Mouse (Mus musculus) heart, embryonic 12.5 days (tissue): ENCODE data around the gene Sestd1. TPM values are rescaled to one million over a fixed set of nuclear protein-coding genes. Genes with fewer than 3 reads are reported as not detected.

ENCODE experiments used
- ATAC-seq: fragments of 200-750 bp; cut with Nextera tagmentation; 2 replicates; pipeline ENCODE4 v1.8.0; 2017; ENCODE audit warnings: moderate TSS enrichment, moderate library complexity; ENCODE audit not compliant: insufficient number of reproducible peaks, low FRiP score
- H3K27ac ChIP-seq: fragments of 300-500 bp; sonication (generic); 2 replicates; pipeline ENCODE4 v1.5.1; 2016; ENCODE audit warnings: mild to moderate bottlenecking, moderate library complexity; ENCODE audit not compliant: poor library complexity, severe bottlenecking
- H3K27me3 ChIP-seq: fragments of 300-500 bp; sonication (generic); replicated peaks from 2 replicates; pipeline ENCODE4 v1.6.1; 2016; ENCODE audit warnings: mild to moderate bottlenecking, moderate library complexity
- H3K36me3 ChIP-seq: fragments of 300-500 bp; sonication (generic); 2 replicates; pipeline ENCODE4 v1.6.1; 2016; ENCODE audit warnings: mild to moderate bottlenecking, moderate library complexity
- H3K4me1 ChIP-seq: fragments of 300-500 bp; sonication (generic); replicated peaks from 2 replicates; pipeline ENCODE4 v1.6.1; 2016; ENCODE audit warnings: mild to moderate bottlenecking
- H3K4me2 ChIP-seq: fragments of 300-500 bp; sonication (generic); 2 replicates; pipeline ENCODE4 v1.6.1; 2016; ENCODE audit warnings: mild to moderate bottlenecking, moderate library complexity
- H3K4me3 ChIP-seq: fragments of 300-500 bp; sonication (generic); 2 replicates; pipeline ENCODE4 v1.5.1; 2016; ENCODE audit warnings: mild to moderate bottlenecking
- H3K9ac ChIP-seq: fragments of 300-500 bp; sonication (generic); 2 replicates; pipeline ENCODE4 v1.6.1; 2016; ENCODE audit warnings: mild to moderate bottlenecking, moderate library complexity
- H3K9me3 ChIP-seq: fragments of 300-500 bp; sonication (generic); replicated peaks from 2 replicates; pipeline ENCODE4 v1.6.1; 2016; ENCODE audit warnings: mild to moderate bottlenecking, moderate library complexity
- WGBS: fragments of 180-500 bp; shearing (Covaris S2); methylation state at CpG from one replicate; pipeline ENCODE4 v1.1.7; 2016; 5-methylcytosine and 5-hydroxymethylcytosine counted together
- polyA plus RNA-seq: library from polyadenylated mRNA; unstranded; fragments of >200 nt; fragmentation: Nextera tagmentation; extraction: Ambion mirVana; gene quantifications from 2 replicates; pipeline ENCODE4 v1.2.1, GENCODE M21; 2016

The Sestd1 gene
- 11.2 and 12.5 TPM in 2 replicates for polyA plus RNA-seq

DNA sequence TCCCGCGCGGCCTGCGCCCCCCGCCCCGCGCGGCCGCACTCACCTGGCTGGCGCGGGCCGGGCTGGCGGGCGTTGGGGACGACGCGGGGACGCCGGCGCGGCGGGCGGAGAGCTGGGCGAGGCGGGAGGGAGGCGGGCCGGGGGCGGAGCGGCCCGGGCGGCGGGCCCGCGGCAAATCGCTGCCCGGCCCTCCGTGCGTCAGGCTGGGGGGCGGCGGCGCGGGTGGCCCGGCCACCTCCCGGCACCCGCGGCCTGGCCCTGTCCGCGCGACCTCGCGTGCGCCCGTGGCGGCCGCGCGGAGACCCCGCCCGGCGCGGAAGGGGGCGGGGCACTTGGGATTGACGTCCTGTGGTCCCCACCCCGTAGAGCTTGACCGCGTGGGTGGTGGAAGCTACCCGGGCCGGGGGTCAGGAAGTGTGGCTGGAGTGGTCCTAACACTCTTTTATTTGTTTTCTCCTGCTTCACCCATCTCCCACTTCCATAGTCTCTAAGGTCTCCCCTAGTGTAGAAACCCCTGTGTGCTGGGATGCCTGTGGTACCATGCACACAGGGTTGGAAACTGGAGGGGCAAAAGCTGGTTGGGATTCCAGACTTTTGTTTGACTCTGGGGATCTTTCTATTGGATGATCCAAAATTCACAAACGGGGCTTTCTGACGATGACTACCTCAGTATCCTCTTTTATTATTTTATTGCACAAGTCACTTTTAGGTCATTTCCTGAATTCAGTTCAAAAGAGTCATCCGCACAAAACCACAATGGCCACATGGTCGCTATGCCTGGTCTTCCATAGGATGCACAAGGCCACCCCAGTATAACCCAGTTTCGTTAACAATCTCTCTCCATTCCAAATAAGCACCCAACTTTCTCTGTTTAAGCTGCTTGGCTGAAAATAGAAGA, at the start of gene Sestd1:
Gene Sestd1, minus strand, starts transcription at position 81 of the 898 bp plus-strand sequence.
- ATAC-seq, result peak; percentile 86
- peaks cover 2% of the 10 kb centered on the region; the same call in 1 of the 2 replicates for H3K9me3 ChIP-seq
- H3K27ac ChIP-seq, result peak within 1 kb of the TSS; percentile 22; the same call in 1 of the 2 replicates
- H3K27me3 ChIP-seq, result no peaks in the 10 kb centered on the region; the same call in 1 of the 2 replicates
- H3K4me3 ChIP-seq, result peak within 1 kb of the TSS; percentile 91
- peak within 1 kb of the TSS; percentile 97 for H3K4me2 ChIP-seq
- H3K4me1 ChIP-seq, result peaks cover 13% of the 10 kb centered on the region
- WGBS, result 13% methylated on average over 43 of the region's 73 CpGs
- H3K36me3 ChIP-seq, result no peaks in the 10 kb centered on the region
- peak within 1 kb of the TSS; percentile 96 for H3K9ac ChIP-seq

DNA sequence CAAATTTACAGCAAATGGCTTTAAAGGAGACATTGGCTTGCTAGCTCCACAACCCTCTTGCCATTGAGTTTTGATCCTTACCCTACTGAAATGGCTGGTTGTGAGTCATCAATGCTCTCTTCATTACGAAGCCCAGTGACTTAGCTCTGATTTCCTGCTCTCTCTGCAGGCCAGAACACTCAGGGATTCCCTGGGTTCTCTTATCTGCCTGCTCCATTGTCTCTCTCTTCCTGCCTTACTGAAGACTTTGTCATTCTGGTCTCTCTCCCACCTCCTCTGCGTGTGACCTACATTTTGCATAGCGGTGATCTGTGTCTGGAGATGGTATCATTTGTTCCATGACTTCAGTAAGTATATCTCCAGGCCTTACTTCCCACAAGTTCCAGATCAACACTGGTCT, 46.9 kb upstream of the Sestd1 start:
- H3K9me3 ChIP-seq, result no peaks in the 10 kb centered on the region
- H3K36me3 ChIP-seq, result no peaks in the 10 kb centered on the region
- no peak overlapping the region for H3K9ac ChIP-seq
- H3K27ac ChIP-seq, result no peak overlapping the region
- 60% methylated on average over 3 of the region's 3 CpGs for WGBS
- H3K4me1 ChIP-seq, result peaks cover 4% of the 10 kb centered on the region
- no peaks in the 10 kb centered on the region for H3K27me3 ChIP-seq
- H3K4me2 ChIP-seq, result no peak overlapping the region
- H3K4me3 ChIP-seq, result no peak overlapping the region
- ATAC-seq, result peak; percentile 45; the same call in 1 of the 2 replicates

DNA sequence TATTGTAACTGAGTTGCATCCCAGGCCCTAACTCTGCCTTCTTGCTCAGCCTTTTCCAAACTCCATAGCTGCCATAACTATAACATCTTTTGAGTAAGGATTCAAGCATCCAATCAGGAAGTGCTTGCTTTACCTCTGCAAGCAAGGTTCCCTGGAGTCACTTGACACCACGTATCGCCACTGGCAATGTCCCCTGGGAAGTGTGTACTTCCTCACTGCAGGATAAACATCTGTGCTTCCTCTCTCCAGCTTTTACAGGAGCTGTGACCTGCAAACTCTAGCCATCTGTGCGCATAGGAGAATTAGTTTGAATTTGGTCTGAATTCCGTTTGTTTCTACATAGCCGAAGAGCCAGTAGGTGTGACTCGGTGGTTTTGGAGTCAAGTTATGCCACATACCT, 43.3 kb upstream of the Sestd1 start:
- no peaks in the 10 kb centered on the region for H3K9me3 ChIP-seq
- no peak overlapping the region; the same call in 1 of the 2 replicates for H3K4me2 ChIP-seq
- no peaks in the 10 kb centered on the region for H3K27me3 ChIP-seq
- no peak overlapping the region for H3K9ac ChIP-seq
- H3K36me3 ChIP-seq, result no peaks in the 10 kb centered on the region
- no peak overlapping the region for H3K27ac ChIP-seq
- no peak for ATAC-seq
- 35% methylated on average over 6 of the region's 6 CpGs for WGBS
- no peak overlapping the region for H3K4me3 ChIP-seq
- peaks cover 4% of the 10 kb centered on the region for H3K4me1 ChIP-seq

DNA sequence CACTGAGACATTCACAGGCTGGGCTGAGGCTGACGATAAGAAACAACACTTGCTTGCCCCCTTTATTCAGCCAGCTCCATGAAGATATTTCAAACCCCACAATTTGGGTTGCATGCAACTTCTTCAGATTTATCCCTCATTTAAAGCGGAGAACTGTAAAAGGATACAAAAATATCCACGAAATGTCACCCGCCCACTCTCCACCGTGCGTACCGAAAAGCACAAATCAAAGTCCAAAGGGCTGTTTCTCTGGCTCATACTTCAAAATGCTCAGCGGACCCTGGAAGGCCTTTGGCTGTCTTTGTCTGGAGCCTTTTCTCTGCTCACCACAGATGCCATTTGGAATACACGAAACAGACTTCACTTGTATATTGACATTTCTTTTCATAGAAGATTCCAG, 42.8 kb upstream of the Sestd1 start:
- Histone ChIP-seq H3K9me3 (no peaks in the 10 kb centered on the region), H3K4me3 (no peak overlapping the region), H3K4me1 (peaks cover 7% of the 10 kb centered on the region), H3K27me3 (no peaks in the 10 kb centered on the region), H3K27ac (no peak overlapping the region), H3K9ac (no peak overlapping the region), H3K36me3 (no peaks in the 10 kb centered on the region), H3K4me2 (no peak overlapping the region)
- no peak for ATAC-seq
- 83% methylated on average over 9 of the region's 9 CpGs for WGBS

DNA sequence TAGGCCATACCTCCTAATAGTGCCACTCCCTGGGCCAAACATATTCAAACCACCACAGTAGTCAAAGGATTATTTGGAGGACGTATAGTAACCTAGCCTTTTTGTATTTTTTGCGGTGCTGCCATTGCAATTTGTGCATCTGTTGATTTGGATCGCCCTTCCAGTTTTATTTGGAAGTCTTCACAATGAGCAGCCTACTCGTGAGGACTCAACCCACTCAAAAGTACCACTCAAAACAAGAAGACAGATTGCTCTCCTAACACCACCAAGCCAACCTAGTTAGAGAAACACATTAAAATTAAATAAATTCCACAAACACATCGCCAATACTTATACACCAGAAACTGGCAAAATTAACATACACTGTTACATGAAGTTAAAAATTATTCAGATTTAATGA, 38.8 kb upstream of the Sestd1 start:
- 88% methylated on average over 5 of the region's 5 CpGs for WGBS

DNA sequence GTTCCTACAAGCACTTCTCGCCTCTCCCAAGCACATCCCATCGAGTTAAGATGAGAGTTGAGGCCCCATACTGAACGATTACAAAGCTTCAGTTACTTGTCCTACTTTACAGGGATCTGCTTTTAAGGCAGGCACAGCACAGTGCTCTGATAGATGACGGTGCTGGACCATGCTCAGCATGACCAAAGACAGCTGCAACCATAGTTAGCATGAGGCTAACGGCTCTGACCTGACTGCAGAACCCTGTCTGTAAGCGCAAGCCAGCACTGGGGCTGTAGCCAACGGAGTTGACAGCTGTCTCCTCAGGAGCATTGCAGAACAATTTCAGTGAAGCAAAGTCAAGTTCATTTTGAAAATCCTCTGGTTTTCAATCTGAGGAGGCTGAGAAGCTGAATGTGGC, 36.6 kb upstream of the Sestd1 start:
- Histone ChIP-seq H3K4me3 (no peak overlapping the region), H3K36me3 (no peaks in the 10 kb centered on the region), H3K27me3 (no peaks in the 10 kb centered on the region), H3K4me1 (peaks cover 21% of the 10 kb centered on the region), H3K27ac (peak overlapping the region; percentile 64; the same call in 1 of the 2 replicates), H3K9me3 (no peaks in the 10 kb centered on the region), H3K9ac (no peak overlapping the region), H3K4me2 (peak overlapping the region; percentile 24)
- 29% methylated on average over 7 of the region's 7 CpGs for WGBS
- ATAC-seq, result no peak

More for the DNA sequence above, 38.8 kb upstream of the Sestd1 start:
- Histone ChIP-seq H3K4me1 (peaks cover 19% of the 10 kb centered on the region), H3K4me3 (no peak overlapping the region), H3K4me2 (no peak overlapping the region), H3K27ac (no peak overlapping the region), H3K9ac (no peak overlapping the region), H3K36me3 (no peaks in the 10 kb centered on the region), H3K9me3 (no peaks in the 10 kb centered on the region), H3K27me3 (no peaks in the 10 kb centered on the region)
- ATAC-seq, result no peak

DNA sequence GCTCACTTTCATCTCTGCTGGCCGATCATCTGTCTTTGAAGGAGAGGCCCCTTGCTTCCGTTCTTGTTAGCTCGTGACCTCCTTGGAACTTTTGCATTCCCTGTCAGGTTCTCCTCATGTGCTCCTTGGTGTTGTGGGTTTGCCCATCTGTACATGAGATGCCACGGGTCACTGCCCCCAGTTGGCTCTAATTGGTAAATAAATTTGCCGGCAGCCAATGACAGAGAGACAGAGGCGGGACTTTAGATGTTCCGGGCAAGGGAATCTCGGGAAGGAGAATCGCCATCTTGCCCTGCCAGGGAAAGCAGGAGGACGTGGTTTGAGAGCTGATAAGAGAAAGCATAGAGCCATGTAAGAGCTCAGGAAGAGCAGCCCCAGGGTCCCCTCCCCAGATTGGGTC, 33.5 kb upstream of the Sestd1 start:
- Histone ChIP-seq H3K4me2 (no peak overlapping the region), H3K9ac (no peak overlapping the region), H3K36me3 (no peaks in the 10 kb centered on the region), H3K27me3 (no peaks in the 10 kb centered on the region), H3K27ac (no peak overlapping the region), H3K9me3 (no peaks in the 10 kb centered on the region), H3K4me3 (no peak overlapping the region), H3K4me1 (peaks cover 21% of the 10 kb centered on the region)
- 82% methylated on average over 10 of the region's 10 CpGs for whole genome bisulfite sequencing
- no peak for ATAC-seq

DNA sequence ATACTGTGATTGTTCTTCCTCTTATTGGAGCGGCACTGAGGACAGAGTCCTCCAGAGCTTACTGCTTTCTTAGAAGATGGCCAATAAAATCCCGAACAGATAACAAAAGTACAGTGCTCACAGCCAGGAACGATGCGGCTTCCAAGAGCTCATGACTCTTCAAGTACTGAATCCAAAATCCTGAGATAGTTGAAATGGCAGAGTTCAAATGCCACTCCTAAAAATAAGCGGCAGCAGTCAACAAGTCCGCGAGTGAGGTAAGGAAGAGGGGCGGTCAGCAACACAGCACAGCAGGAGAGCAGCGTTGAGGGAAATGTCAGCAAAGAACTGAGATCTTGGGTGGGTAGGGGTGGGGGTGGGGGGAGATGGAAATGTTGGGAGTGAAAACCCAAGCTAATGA, 32.2 kb upstream of the Sestd1 start:
- Histone ChIP-seq H3K27ac (no peak overlapping the region), H3K4me2 (peak overlapping the region; percentile 28), H3K9me3 (no peaks in the 10 kb centered on the region), H3K9ac (no peak overlapping the region), H3K4me1 (peaks cover 22% of the 10 kb centered on the region), H3K4me3 (no peak overlapping the region), H3K27me3 (no peaks in the 10 kb centered on the region), H3K36me3 (no peaks in the 10 kb centered on the region)
- no peak for ATAC-seq
- WGBS, result 39% methylated on average over 9 of the region's 9 CpGs

DNA sequence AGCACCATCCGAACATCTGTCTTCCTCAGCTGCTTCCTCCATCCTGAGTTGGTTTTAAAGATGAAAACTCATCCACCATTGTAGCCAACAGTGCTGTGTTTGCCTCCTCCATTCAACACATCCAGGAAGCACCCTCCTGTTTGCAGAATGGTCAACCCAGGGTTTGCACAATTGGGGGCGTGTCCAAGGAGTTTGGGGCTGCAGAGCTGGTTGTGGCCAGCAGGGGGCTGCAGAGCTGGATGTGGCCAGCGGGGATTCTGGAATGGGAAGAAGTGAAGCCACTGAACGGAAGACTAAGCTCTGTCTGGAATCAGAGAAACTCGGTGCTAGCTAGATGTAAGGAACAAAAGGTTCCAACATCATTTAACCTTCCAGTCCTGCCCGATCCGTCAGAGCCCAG, 28.9 kb upstream of the Sestd1 start:
- H3K4me1 ChIP-seq, result peaks cover 13% of the 10 kb centered on the region
- no peaks in the 10 kb centered on the region for H3K9me3 ChIP-seq
- WGBS, result 57% methylated on average over 7 of the region's 7 CpGs
- no peak overlapping the region for H3K4me2 ChIP-seq
- H3K27me3 ChIP-seq, result no peaks in the 10 kb centered on the region
- H3K4me3 ChIP-seq, result no peak overlapping the region
- no peak overlapping the region for H3K27ac ChIP-seq
- no peak for ATAC-seq
- no peaks in the 10 kb centered on the region for H3K36me3 ChIP-seq
- H3K9ac ChIP-seq, result no peak overlapping the region

DNA sequence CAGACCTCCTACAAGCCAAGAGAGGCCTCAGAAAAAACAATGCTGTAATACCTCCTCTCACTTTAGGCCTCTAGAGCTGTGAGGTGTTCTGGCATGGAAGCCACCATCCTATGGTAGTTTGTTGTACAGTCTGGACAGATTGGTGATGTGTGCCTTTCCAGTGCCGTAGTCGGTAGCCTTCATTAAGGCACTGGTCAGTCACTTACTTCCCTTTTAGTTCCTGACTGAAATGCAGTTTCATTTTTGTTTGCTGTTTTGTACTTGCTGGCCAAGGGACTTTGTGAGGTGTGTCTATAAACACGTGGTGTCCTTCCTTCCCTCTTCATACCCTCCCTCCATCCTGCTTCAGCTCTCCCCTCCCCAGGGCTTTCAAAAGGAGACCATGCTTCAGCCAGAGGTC, 24.1 kb upstream of the Sestd1 start:
- H3K4me3 ChIP-seq, result no peak overlapping the region
- no peak overlapping the region for H3K27ac ChIP-seq
- no peaks in the 10 kb centered on the region for H3K9me3 ChIP-seq
- no peaks in the 10 kb centered on the region for H3K27me3 ChIP-seq
- H3K9ac ChIP-seq, result no peak overlapping the region
- H3K4me1 ChIP-seq, result peaks cover 6% of the 10 kb centered on the region; the same call in 1 of the 2 replicates
- 70% methylated on average over 3 of the region's 3 CpGs for WGBS
- H3K4me2 ChIP-seq, result no peak overlapping the region
- H3K36me3 ChIP-seq, result no peaks in the 10 kb centered on the region
- no peak for ATAC-seq

DNA sequence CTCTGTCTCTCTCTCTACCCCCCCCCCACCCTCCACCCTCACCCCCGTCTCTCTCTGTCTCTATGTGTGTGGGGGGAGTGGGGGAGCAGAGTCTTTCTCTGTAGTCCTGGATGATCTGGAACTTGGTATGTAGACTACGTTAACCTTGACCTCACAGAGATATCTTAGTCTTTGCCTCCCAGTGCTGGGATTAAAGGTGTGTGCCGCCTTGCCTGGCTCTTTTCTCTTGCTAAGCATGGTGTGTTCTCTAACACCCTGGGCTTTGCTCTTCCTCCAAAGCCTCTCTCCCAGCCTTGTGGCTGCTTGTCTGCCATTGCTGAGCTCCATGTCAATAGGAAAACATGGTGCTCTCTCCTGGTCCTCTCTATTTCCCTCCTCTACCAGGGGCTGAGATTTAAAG, 23.3 kb upstream of the Sestd1 start:
- Histone ChIP-seq H3K27ac (no peak overlapping the region), H3K36me3 (no peaks in the 10 kb centered on the region), H3K4me2 (no peak overlapping the region), H3K9me3 (no peaks in the 10 kb centered on the region), H3K4me3 (no peak overlapping the region), H3K9ac (no peak overlapping the region), H3K4me1 (peaks cover 6% of the 10 kb centered on the region; the same call in 1 of the 2 replicates), H3K27me3 (no peaks in the 10 kb centered on the region)
- ATAC-seq, result no peak
- 68% methylated on average over 3 of the region's 3 CpGs for WGBS
